Mouse (Mus musculus): ENCODE measurements around the gene Tnip1. TPM values are rescaled to one million over a fixed set of nuclear protein-coding genes. Genes with fewer than 3 reads are reported as not detected.

The Tnip1 gene
- total and polyA plus RNA-seq, 3 experiments, result 8.1 to 19.7 TPM; not detected in 1

DNA sequence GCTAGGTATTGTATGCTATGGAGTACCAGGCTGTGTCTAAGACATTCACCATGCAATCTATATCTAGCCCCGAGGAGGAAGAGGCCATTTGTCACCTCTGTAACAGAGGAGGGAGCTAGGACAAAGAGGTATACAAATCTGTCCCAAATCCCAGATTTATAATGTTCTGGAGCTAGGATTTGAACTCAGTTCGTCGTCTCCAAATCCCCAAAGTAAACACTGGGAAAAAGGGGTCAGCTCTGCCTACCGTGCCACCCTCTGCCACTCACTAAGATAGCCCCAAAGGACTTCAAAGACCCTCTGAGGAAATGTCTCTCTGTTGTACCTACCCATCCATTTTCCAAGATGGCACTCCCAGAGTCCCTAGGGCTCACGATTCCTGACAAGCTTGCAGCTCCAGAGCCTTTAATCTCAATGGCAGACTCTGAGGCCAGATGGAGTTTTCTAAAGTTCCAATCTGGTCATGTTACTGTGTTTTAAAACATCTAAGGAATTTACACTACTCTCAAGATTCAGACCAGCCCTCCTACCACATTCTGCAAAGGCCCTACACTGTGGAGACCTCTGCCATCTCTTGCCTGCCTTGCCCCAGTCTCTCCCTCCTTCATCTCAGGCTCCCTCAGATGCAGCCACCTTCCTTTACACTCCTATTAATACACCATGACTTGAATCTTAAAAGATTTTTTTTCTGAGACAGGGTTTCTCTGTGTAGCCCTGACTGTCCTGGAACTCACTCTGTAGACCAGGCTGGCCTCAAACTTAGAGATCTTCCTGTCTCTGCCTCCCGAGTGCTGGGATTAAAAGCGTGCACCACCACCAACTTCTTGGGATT is 50.8 kb downstream of the Tnip1 start:
- Histone ChIP-seq H3K36me3 (ENCODE audit: control insufficient read depth in 1 of 2, insufficient read depth in 2 of 2, low read length in 2 of 2) (no peaks in the 10 kb centered on the region; a peak in 1 of 4 replicates), H3K9ac (ENCODE audit: control insufficient read depth, low read depth, low read length, poor library complexity, severe bottlenecking) (no peak overlapping the region), H3K4me1 (ENCODE audit: control insufficient read depth in 1 of 2, insufficient read depth in 2 of 2, low read length in 2 of 2) (no peaks in the 10 kb centered on the region), H3K79me2 (ENCODE audit: control insufficient read depth, insufficient read depth, low read length, poor library complexity) (no peaks in the 10 kb centered on the region), H3K9me3 (replicated peaks; ENCODE audit: insufficient read depth, low read length) (no peaks in the 10 kb centered on the region), H3K4me3 (ENCODE audit: control insufficient read depth in 1 of 2, insufficient read depth in 1 of 2, low read depth in 2 of 2, low read length in 2 of 2) (no peak overlapping the region), H3K27me3 (ENCODE audit: control insufficient read depth in 1 of 2, insufficient read depth in 2 of 2, low read length in 2 of 2) (no peaks in the 10 kb centered on the region), H3K27ac (ENCODE audit: control insufficient read depth, low read depth, low read length) (no peak overlapping the region)
- no peak for DNase-seq (ENCODE audit: low read depth, low spot score)
- TF ChIP-seq GATA1 (IDR thresholded peaks at IDR 0.05; ENCODE audit: low read depth, low read length) (no peak), SMC3 (IDR thresholded peaks at IDR 0.05; ENCODE audit: low read depth, low read length) (no peak), HCFC1 (IDR thresholded peaks at IDR 0.05; ENCODE audit: low read depth, low read length) (no peak), MAZ (IDR thresholded peaks at IDR 0.05; ENCODE audit: low read depth, low read length) (no peak)

DNA sequence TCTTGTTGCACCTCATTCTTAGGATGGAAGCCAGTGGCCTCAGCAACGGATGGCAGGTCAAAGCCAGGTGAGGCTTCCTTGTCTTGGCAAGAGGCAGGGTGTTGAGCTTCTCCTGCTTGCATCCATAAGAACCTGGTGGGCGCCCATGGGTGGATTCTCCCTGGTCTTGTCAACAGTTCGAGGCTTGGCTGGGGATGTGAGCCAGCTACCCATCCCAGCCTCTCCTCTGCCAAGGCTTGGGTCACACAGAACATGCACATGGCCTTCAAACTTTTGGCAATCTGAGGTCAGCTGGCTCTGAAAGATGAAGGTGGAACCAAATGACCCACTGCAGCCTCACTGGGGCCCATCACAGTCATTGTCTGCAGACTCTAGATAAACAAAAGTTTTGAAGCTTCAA is 51.5 kb downstream of the Tnip1 start:
- no peak overlapping the region for H3K9ac ChIP-seq (ENCODE audit: control insufficient read depth, low read depth, low read length, poor library complexity, severe bottlenecking)
- TF ChIP-seq E2F4 (IDR thresholded peaks at IDR 0.05; ENCODE audit: borderline replicate concordance, low read depth, low read length) (no peak), MXI1 (IDR thresholded peaks at IDR 0.05; ENCODE audit: low read depth, low read length) (no peak), ELF1 (IDR thresholded peaks at IDR 0.05; ENCODE audit: low read depth, low read length) (no peak), SIN3A (IDR thresholded peaks at IDR 0.05; ENCODE audit: low read length) (no peak), CHD1 (IDR thresholded peaks at IDR 0.05; ENCODE audit: low read depth, low read length) (no peak), TAL1 (IDR thresholded peaks at IDR 0.05; ENCODE audit: low read length) (no peak), MAX (IDR thresholded peaks at IDR 0.05; ENCODE audit: low read length) (no peak), USF2 (IDR thresholded peaks at IDR 0.05; ENCODE audit: borderline replicate concordance in 1 of 2, insufficient read depth in 1 of 2, low read depth in 1 of 2, low read length in 2 of 2) (no peak), CTCF (IDR thresholded peaks at IDR 0.05 in 2 of 3, conservative IDR thresholded peaks at IDR 0.05 in 1 of 3; ENCODE audit: control insufficient read depth in 1 of 3, insufficient read depth in 1 of 3, low read depth in 2 of 3, low read length in 3 of 3, poor library complexity in 1 of 3, severe bottlenecking in 1 of 3) (no peak), TBP (IDR thresholded peaks at IDR 0.05; ENCODE audit: low read depth, low read length) (no peak), MAZ (IDR thresholded peaks at IDR 0.05; ENCODE audit: low read depth, low read length) (no peak), BHLHE40 (IDR thresholded peaks at IDR 0.05; ENCODE audit: borderline replicate concordance, low read depth, low read length) (no peak), MYB (IDR thresholded peaks at IDR 0.05; ENCODE audit: low read depth, low read length) (no peak), NRF1 (IDR thresholded peaks at IDR 0.05; ENCODE audit: insufficient read depth, low read depth, low read length, poor library complexity, severe bottlenecking) (no peak), MAFK (IDR thresholded peaks at IDR 0.05; ENCODE audit: borderline replicate concordance, low read depth, low read length) (no peak), POLR2AphosphoS5 (IDR thresholded peaks at IDR 0.05; ENCODE audit: borderline replicate concordance, low read depth, low read length) (no peak), CHD2 (IDR thresholded peaks at IDR 0.05; ENCODE audit: low read length) (no peak), TCF12 (IDR thresholded peaks at IDR 0.05; ENCODE audit: low read depth, low read length) (no peak), ZMIZ1 (IDR thresholded peaks at IDR 0.05; ENCODE audit: low read depth, low read length) (no peak), UBTF (IDR thresholded peaks at IDR 0.05; ENCODE audit: borderline replicate concordance, insufficient read depth, low read depth, low read length) (no peak)
- H3K9me3 ChIP-seq (replicated peaks; ENCODE audit: insufficient read depth, low read length), result no peaks in the 10 kb centered on the region
- no peak overlapping the region for H3K4me3 ChIP-seq (ENCODE audit: control insufficient read depth in 1 of 2, insufficient read depth in 1 of 2, low read depth in 2 of 2, low read length in 2 of 2)
- no peaks in the 10 kb centered on the region for H3K27me3 ChIP-seq (ENCODE audit: control insufficient read depth in 1 of 2, insufficient read depth in 2 of 2, low read length in 2 of 2)
- H3K27ac ChIP-seq (ENCODE audit: control insufficient read depth, low read depth, low read length), result no peak overlapping the region
- DNase-seq (ENCODE audit: low read depth, low spot score), result no peak
- no peaks in the 10 kb centered on the region for H3K4me1 ChIP-seq (ENCODE audit: control insufficient read depth in 1 of 2, insufficient read depth in 2 of 2, low read length in 2 of 2)
- H3K79me2 ChIP-seq (ENCODE audit: control insufficient read depth, insufficient read depth, low read length, poor library complexity), result no peaks in the 10 kb centered on the region
- no peaks in the 10 kb centered on the region; a peak in 1 of 4 replicates for H3K36me3 ChIP-seq (ENCODE audit: control insufficient read depth in 1 of 2, insufficient read depth in 2 of 2, low read length in 2 of 2)
